Mouse (Mus musculus) heart, embryonic 10.5 days (tissue): ENCODE results near the gene Gm45021. TPM values are rescaled to one million over a fixed set of nuclear protein-coding genes. Genes with fewer than 3 reads are reported as not detected.
A peak's percentile ranks its signal among the peaks of the same experiment; 100 is the strongest.
"Not testable (repeated sequence)": the region's sequence is repeated elsewhere in the genome, so short reads cannot be mapped to it uniquely, and the experiment has no call there.

Source experiments
- DNase-seq: peaks from one replicate; pipeline ENCODE4 v3.0.0-alpha.2; 2017; ENCODE audit warnings: low spot score
- H3K27ac ChIP-seq: fragments of 300-500 bp; sonication (generic); 2 replicates; pipeline ENCODE4 v1.5.1; 2016; ENCODE audit warnings: mild to moderate bottlenecking
- H3K27me3 ChIP-seq: fragments of 300-500 bp; sonication (generic); 2 replicates; pipeline ENCODE4 v1.6.1; 2016; ENCODE audit warnings: mild to moderate bottlenecking; ENCODE audit not compliant: poor library complexity, insufficient read depth, severe bottlenecking
- H3K36me3 ChIP-seq: fragments of 300-500 bp; sonication (generic); 2 replicates; pipeline ENCODE4 v1.6.1; 2016; ENCODE audit warnings: mild to moderate bottlenecking, moderate library complexity
- H3K4me1 ChIP-seq: fragments of 300-500 bp; sonication (generic); 2 replicates; pipeline ENCODE4 v1.6.1; 2016; ENCODE audit warnings: mild to moderate bottlenecking
- H3K4me3 ChIP-seq: fragments of 300-500 bp; sonication (generic); 2 replicates; pipeline ENCODE4 v1.5.1; 2016; ENCODE audit warnings: mild to moderate bottlenecking, moderate library complexity
- H3K9me3 ChIP-seq: fragments of 300-500 bp; sonication (generic); 2 replicates; pipeline ENCODE4 v1.6.1; 2016; ENCODE audit warnings: mild to moderate bottlenecking, moderate library complexity
- WGBS: fragments of 180-500 bp; shearing (Covaris S2); methylation state at CpG from one replicate; pipeline ENCODE4 v1.1.7; 2016; 5-methylcytosine and 5-hydroxymethylcytosine counted together
- polyA plus RNA-seq: library from polyadenylated mRNA; unstranded; fragments of >200 nt; fragmentation: Nextera tagmentation; extraction: Ambion mirVana; gene quantifications from 2 replicates; pipeline ENCODE4 v1.2.1, GENCODE M21; 2016

Gm45021 gene
- polyA plus RNA-seq, 1 experiment from 2014 or later = not detected

GRCm38 (mm10) chr6:48601271-48602079 lies 12.1 kb downstream of the Gm45021 start, which contains the start of gene Zfp775:
Gene Zfp775 (plus strand): TSS chr6:48602063.
- peak; percentile 98 for DNase-seq
- WGBS = 5% methylated on average over 42 of the region's 42 CpGs
- H3K36me3 ChIP-seq = peaks cover 41% of the 10 kb centered on the region

GRCm38 (mm10) chr6:48602080-48602741 lies 12.8 kb downstream of the Gm45021 start:
- peaks cover 8% of the 10 kb centered on the region for H3K9me3 ChIP-seq
- 3% methylated on average over 28 of the region's 28 CpGs for WGBS
- peak; percentile 85 for DNase-seq
- H3K4me3 ChIP-seq = peak overlapping the region; percentile 84
- peaks cover 18% of the 10 kb centered on the region; the same call in 1 of the 2 replicates for H3K4me1 ChIP-seq
- peaks cover 33% of the 10 kb centered on the region for H3K36me3 ChIP-seq
- peak overlapping the region; percentile 94 for H3K27ac ChIP-seq
- H3K27me3 ChIP-seq = no peaks in the 10 kb centered on the region

More at GRCm38 (mm10) chr6:48601271-48602079, 12.1 kb downstream of the Gm45021 start, which contains the start of gene Zfp775:
- peak within 1 kb of the TSS; percentile 84 for H3K4me3 ChIP-seq
- peaks cover 20% of the 10 kb centered on the region; the same call in 1 of the 2 replicates for H3K4me1 ChIP-seq
- no peaks in the 10 kb centered on the region for H3K27me3 ChIP-seq
- H3K27ac ChIP-seq = peak within 1 kb of the TSS; percentile 94
- peaks cover 16% of the 10 kb centered on the region for H3K9me3 ChIP-seq

- H3K4me3 ChIP-seq = no peak overlapping the region
- no peak for DNase-seq
- no peak overlapping the region for H3K27ac ChIP-seq
- H3K4me1 ChIP-seq = peaks cover 14% of the 10 kb centered on the region; the same call in 1 of the 2 replicates
- H3K27me3 ChIP-seq = no peaks in the 10 kb centered on the region
- H3K36me3 ChIP-seq = peaks cover 5% of the 10 kb centered on the region; the same call in 1 of the 2 replicates
- 77% methylated on average over 2 of the region's 2 CpGs for WGBS
- no peaks in the 10 kb centered on the region for H3K9me3 ChIP-seq
Measured at GRCm38 (mm10) chr6:48608124-48608523, 18.7 kb downstream of the Gm45021 start.

GRCm38 (mm10) chr6:48609512-48609911 lies 20.1 kb downstream of the Gm45021 start:
- WGBS = 51% methylated on average over 7 of the region's 7 CpGs
- no peaks in the 10 kb centered on the region for H3K27me3 ChIP-seq
- H3K4me1 ChIP-seq = peaks cover 17% of the 10 kb centered on the region; the same call in 1 of the 2 replicates
- peaks cover 18% of the 10 kb centered on the region for H3K36me3 ChIP-seq
- H3K27ac ChIP-seq = 0 out of 2 replicates have a peak overlapping the region, but pooled peaks have one; percentile 13
- no peak for DNase-seq
- H3K4me3 ChIP-seq = no peak overlapping the region
- no peaks in the 10 kb centered on the region for H3K9me3 ChIP-seq

- peaks cover 19% of the 10 kb centered on the region for H3K36me3 ChIP-seq
- 85% methylated on average over 3 of the region's 3 CpGs for WGBS
- H3K9me3 ChIP-seq = no peaks in the 10 kb centered on the region
- peaks cover 17% of the 10 kb centered on the region; the same call in 1 of the 2 replicates for H3K4me1 ChIP-seq
- no peak for DNase-seq
- H3K27ac ChIP-seq = no peak overlapping the region
- H3K27me3 ChIP-seq = no peaks in the 10 kb centered on the region
- no peak overlapping the region for H3K4me3 ChIP-seq
Measured at GRCm38 (mm10) chr6:48610657-48611056, 21.2 kb downstream of the Gm45021 start.

GRCm38 (mm10) chr6:48613464-48613863 lies 24.1 kb downstream of the Gm45021 start:
- Histone ChIP-seq H3K27ac (no peak overlapping the region), H3K27me3 (no peaks in the 10 kb centered on the region), H3K36me3 (peaks cover 26% of the 10 kb centered on the region), H3K4me3 (no peak overlapping the region), H3K4me1 (peaks cover 17% of the 10 kb centered on the region; the same call in 1 of the 2 replicates), H3K9me3 (no peaks in the 10 kb centered on the region)
- no peak for DNase-seq
- 75% methylated on average over 4 of the region's 4 CpGs for WGBS

GRCm38 (mm10) chr6:48614756-48615155 lies 25.3 kb downstream of the Gm45021 start:
- H3K27ac ChIP-seq = no peak overlapping the region
- no peak overlapping the region for H3K4me3 ChIP-seq
- 79% methylated on average over 5 of the region's 5 CpGs for WGBS
- H3K36me3 ChIP-seq = peaks cover 35% of the 10 kb centered on the region
- DNase-seq = no peak
- H3K9me3 ChIP-seq = no peaks in the 10 kb centered on the region
- peaks cover 6% of the 10 kb centered on the region; the same call in 1 of the 2 replicates for H3K4me1 ChIP-seq
- H3K27me3 ChIP-seq = no peaks in the 10 kb centered on the region

GRCm38 (mm10) chr6:48620031-48620430 lies 30.6 kb downstream of the Gm45021 start:
- no peaks in the 10 kb centered on the region for H3K4me1 ChIP-seq
- H3K36me3 ChIP-seq = peaks cover 39% of the 10 kb centered on the region
- no peak overlapping the region for H3K4me3 ChIP-seq
- no peaks in the 10 kb centered on the region for H3K9me3 ChIP-seq
- peaks cover 5% of the 10 kb centered on the region; the same call in 1 of the 2 replicates for H3K27me3 ChIP-seq
- 86% methylated on average over 30 of the region's 30 CpGs for WGBS
- H3K27ac ChIP-seq = no peak overlapping the region
- no peak for DNase-seq

- H3K27me3 ChIP-seq = peaks cover 17% of the 10 kb centered on the region
Measured at GRCm38 (mm10) chr6:48622186-48622843, 32.9 kb downstream of the Gm45021 start.

GRCm38 (mm10) chr6:48623460-48623859 lies 34.0 kb downstream of the Gm45021 start:
- Histone ChIP-seq H3K27ac (no peak overlapping the region), H3K27me3 (peaks cover 28% of the 10 kb centered on the region), H3K4me3 (no peak overlapping the region), H3K36me3 (peaks cover 32% of the 10 kb centered on the region), H3K9me3 (no peaks in the 10 kb centered on the region), H3K4me1 (peaks cover 12% of the 10 kb centered on the region)
- 41% methylated on average over 1 of the region's 1 CpGs for WGBS
- no peak for DNase-seq

More at GRCm38 (mm10) chr6:48622186-48622843, 32.9 kb downstream of the Gm45021 start:
- H3K4me1 ChIP-seq, H3K27ac ChIP-seq, DNase-seq, H3K9me3 ChIP-seq, H3K4me3 ChIP-seq: not testable (repeated sequence)
- H3K36me3 ChIP-seq = peaks cover 36% of the 10 kb centered on the region
- 89% methylated on average over 8 of the region's 8 CpGs for WGBS

- H3K27ac ChIP-seq = peak within 1 kb of the TSS; percentile 73
- H3K4me1 ChIP-seq = peaks cover 26% of the 10 kb centered on the region
- no peaks in the 10 kb centered on the region for H3K9me3 ChIP-seq
- DNase-seq = no peak
- peaks cover 58% of the 10 kb centered on the region for H3K27me3 ChIP-seq
- 26% methylated on average over 8 of the region's 8 CpGs for WGBS
- 0 out of 2 replicates have a peak, but pooled peaks cover 6% of the 10 kb centered on the region for H3K36me3 ChIP-seq
- peak within 1 kb of the TSS; percentile 67 for H3K4me3 ChIP-seq
Measured at GRCm38 (mm10) chr6:48626464-48626863, 37.1 kb downstream of the Gm45021 start, which contains the start of gene AI854703. Gene AI854703 (plus strand): TSS chr6:48626764.

GRCm38 (mm10) chr6:48626984-48627383 lies 37.6 kb downstream of the Gm45021 start:
- H3K9me3 ChIP-seq = no peaks in the 10 kb centered on the region
- peaks cover 63% of the 10 kb centered on the region for H3K27me3 ChIP-seq
- no peak for DNase-seq
- H3K4me3 ChIP-seq = peak overlapping the region; percentile 67
- 0 out of 2 replicates have a peak, but pooled peaks cover under 1% of the 10 kb centered on the region for H3K36me3 ChIP-seq
- H3K27ac ChIP-seq = peak overlapping the region; percentile 73
- WGBS = under 1% methylated on average over 32 of the region's 32 CpGs
- H3K4me1 ChIP-seq = peaks cover 26% of the 10 kb centered on the region
